Mouse (Mus musculus) CH12F3 (cell line): ENCODE data around the gene Cdc27.

Experiments
- in situ Hi-C: fragments of 300-500 bp; cut with MboI; formaldehyde crosslinking; loops from 2 replicates; pipeline ENCODE4 v1.14.3; 2020; ENCODE audit warnings: low sequenced_read_pairs

The Cdc27 gene

GRCm38 (mm10) chr11:104550406-104550974, at the start of gene Cdc27, which contains the start of gene Myl4:
TSS of gene Cdc27 (minus strand) at chr11:104550620.
TSS of gene Myl4 (plus strand) at chr11:104550663.
- in situ Hi-C loops = no loop called here

GRCm38 (mm10) chr11:104599265-104599945, 49.0 kb upstream of the Cdc27 start:
- in situ Hi-C loops = no loop called here

GRCm38 (mm10) chr11:104596365-104596764, 45.9 kb upstream of the Cdc27 start:
- in situ Hi-C loops = no loop called here

GRCm38 (mm10) chr11:104592066-104592835, 41.8 kb upstream of the Cdc27 start:
- in situ Hi-C loops = no loop called here

- in situ Hi-C loops = no loop called here
These were observed 39.7 kb upstream of the Cdc27 start for GRCm38 (mm10) chr11:104590148-104590547.

GRCm38 (mm10) chr11:104589570-104589969, 39.1 kb upstream of the Cdc27 start:
- in situ Hi-C loops = no loop called here

GRCm38 (mm10) chr11:104588513-104588912, 38.1 kb upstream of the Cdc27 start:
- in situ Hi-C loops = no loop called here

- in situ Hi-C loops = no loop called here
These were observed 37.5 kb upstream of the Cdc27 start for GRCm38 (mm10) chr11:104587904-104588303.

- in situ Hi-C loops = no loop called here
These were observed 35.1 kb upstream of the Cdc27 start for GRCm38 (mm10) chr11:104585495-104585894.

- in situ Hi-C loops = no loop called here
These were observed 32.4 kb upstream of the Cdc27 start for GRCm38 (mm10) chr11:104582630-104583364.

GRCm38 (mm10) chr11:104582308-104582606, 31.8 kb upstream of the Cdc27 start:
- in situ Hi-C loops = no loop called here

- in situ Hi-C loops = no loop called here
These were observed 31.3 kb upstream of the Cdc27 start for GRCm38 (mm10) chr11:104581446-104582307.

- in situ Hi-C loops = no loop called here
These were observed 30.2 kb upstream of the Cdc27 start for GRCm38 (mm10) chr11:104580606-104581005.

GRCm38 (mm10) chr11:104580091-104580490, 29.7 kb upstream of the Cdc27 start:
- in situ Hi-C loops = no loop called here

GRCm38 (mm10) chr11:104579575-104579974, 29.2 kb upstream of the Cdc27 start:
- in situ Hi-C loops = no loop called here

- in situ Hi-C loops = no loop called here
These were observed 28.7 kb upstream of the Cdc27 start for GRCm38 (mm10) chr11:104579084-104579483.

- in situ Hi-C loops = no loop called here
These were observed 27.7 kb upstream of the Cdc27 start for GRCm38 (mm10) chr11:104578074-104578473.

GRCm38 (mm10) chr11:104576772-104577612, 26.6 kb upstream of the Cdc27 start:
- in situ Hi-C loops = no loop called here

- in situ Hi-C loops = no loop called here
These were observed 22.1 kb upstream of the Cdc27 start for GRCm38 (mm10) chr11:104572566-104572965.

GRCm38 (mm10) chr11:104572091-104572490, 21.7 kb upstream of the Cdc27 start:
- in situ Hi-C loops = no loop called here
